Mouse (Mus musculus) small intestine, adult 2 months (tissue): ENCODE measurements at regions not wholly inside any gene's neighbourhood (a gene's known extent, or its start where the extent isn't known, plus 50 kb on each side); places are given as distances from the start of the nearest gene placed in this dataset.

Experiments
- CTCF ChIP-seq: fragments of 200-500 bp; IDR thresholded peaks from 2 replicates; pipeline ENCODE4 v1.5.1; 2012; ENCODE audit warnings: low read depth, mild to moderate bottlenecking, control low read depth, inconsistent platforms, low read length, moderate library complexity, mixed read lengths; ENCODE audit not compliant: insufficient replicate concordance, insufficient read length; ENCODE audit errors: extremely low read depth
- POLR2A ChIP-seq: fragments of 200-500 bp; IDR thresholded peaks from 2 replicates; pipeline ENCODE4 v1.6.1; 2012; ENCODE audit warnings: low read depth, mild to moderate bottlenecking, control low read depth, inconsistent platforms, low read length, moderate library complexity

DNA sequence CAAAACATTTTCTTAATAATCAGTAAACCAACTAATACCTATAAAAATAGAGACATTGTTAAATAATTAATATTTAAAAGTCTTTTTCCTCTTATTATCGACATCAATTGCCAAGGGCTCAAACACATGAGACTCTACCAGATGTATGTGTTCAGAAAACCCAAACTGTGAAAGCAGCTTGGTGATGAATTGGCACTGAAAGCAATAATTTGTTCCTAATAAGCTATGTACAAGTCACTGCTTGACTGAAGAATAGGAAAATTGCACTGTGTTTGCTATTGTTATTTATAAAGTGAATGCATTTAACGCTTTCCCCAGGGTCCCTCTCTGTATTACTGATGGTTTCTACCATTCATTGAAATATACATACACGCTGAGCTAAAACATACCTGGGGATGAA is 309.2 kb upstream of the Tmprss15 start:
- TF ChIP-seq CTCF (no peak), POLR2A (no peak)
